Mouse (Mus musculus) frontal cortex, adult (tissue): ENCODE results near the gene Allc.

Experiments
- ATAC-seq: cut with Nextera tagmentation; 2 replicates; pipeline ENCODE4 v1.9.2; 2017; ENCODE audit warnings: mild to moderate bottlenecking, moderate library complexity, mixed read lengths; ENCODE audit not compliant: low TSS enrichment

Gene Allc

DNA sequence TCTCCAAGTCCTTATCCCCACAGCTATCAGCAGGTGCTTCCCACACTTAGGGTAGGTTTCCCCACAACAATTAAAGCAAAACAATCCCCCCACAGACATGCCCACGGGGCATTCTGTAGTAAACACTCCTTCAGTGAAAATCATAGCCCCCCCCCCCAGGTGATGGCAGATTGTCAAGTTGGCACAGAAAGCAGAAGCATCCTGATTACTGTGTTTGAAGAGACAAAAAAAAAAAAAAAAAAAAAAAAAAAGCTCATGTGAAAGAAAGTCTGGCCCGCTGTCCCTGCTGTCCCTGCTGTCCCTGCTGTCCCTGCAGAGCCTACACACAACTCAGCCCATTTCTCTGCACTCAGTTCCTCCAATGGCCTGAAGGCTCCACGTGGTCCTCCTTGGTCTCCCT, 1.7 kb upstream of the Allc start:
- ATAC-seq, result no peak

DNA sequence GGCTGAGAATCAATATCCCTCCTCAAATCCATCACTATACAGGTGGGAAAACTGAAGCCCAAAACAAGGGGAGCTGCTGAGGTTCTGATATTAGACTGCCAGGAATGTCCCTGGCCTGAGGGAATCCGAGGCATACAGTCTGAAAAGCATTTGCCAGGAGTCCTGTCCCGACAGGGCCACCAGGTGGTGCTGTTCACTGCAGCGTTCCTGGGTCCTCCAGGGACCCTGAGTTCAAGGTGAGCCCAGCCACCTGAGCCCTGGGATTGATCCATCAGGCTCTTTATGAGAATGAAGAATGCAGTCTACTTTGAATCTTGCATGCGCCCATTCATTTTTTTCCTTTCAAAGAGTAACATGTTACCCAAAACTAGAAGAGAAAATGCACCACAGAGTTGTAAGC, 3.2 kb downstream of the Allc start:
- ATAC-seq, result no peak

DNA sequence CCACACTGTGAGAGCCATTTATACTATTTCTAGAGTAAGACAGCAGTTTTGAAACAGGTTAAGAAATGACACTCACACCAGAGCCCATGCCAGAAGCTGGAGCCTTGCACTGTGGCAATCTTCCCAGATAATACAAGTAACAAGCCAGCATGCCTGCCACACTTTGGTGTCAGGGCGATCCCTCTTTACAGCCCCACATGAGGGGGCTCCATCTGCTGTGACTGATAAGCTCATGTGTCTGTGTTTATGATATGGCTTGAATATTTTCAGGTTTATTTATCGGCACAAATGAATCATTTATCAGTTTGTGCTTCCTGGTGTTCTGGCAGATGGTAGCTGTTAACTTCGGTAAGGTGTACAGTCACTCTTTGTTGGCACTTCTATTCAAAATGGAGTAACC, 4.2 kb downstream of the Allc start:
- peak; percentile 34; the same call in 1 of the 2 replicates for ATAC-seq

GRCm38 (mm10) chr12:28575366-28576070, 6.8 kb downstream of the Allc start:
- ATAC-seq, result peak; percentile 62; the same call in 1 of the 2 replicates

- ATAC-seq, result no peak
Observed at GRCm38 (mm10) chr12:28572241-28572640, 10.1 kb downstream of the Allc start.

DNA sequence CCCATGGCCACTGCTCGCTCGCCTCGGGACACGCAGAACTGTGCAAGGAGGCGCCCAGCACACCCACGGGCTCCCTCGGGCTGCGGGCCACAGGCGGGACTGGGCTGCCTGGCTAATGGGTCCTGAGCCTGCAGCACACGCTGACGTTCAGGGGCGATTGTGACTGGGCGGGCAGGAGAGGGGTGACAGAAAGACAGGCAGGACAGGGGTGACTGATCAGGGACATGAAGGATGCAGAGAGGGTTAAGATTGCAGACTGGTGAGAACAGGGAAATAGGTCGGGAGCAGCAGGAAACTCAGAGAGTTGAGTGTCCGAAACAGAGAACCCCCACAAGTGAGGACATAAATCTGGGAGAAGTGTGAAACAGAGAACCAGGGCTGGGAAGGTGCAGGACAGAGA, 30.0 kb downstream of the Allc start, which contains the start of gene Dcdc2c:
TSS of gene Dcdc2c (minus strand) at position 101 of the 400 bp plus-strand sequence.
- no peak for ATAC-seq

GRCm38 (mm10) chr12:28551775-28552174, 30.5 kb downstream of the Allc start:
- no peak for ATAC-seq

GRCm38 (mm10) chr12:28548887-28549286, 33.4 kb downstream of the Allc start:
- no peak for ATAC-seq

GRCm38 (mm10) chr12:28514264-28514775, 68.0 kb downstream of the Allc start:
- no peak for ATAC-seq

DNA sequence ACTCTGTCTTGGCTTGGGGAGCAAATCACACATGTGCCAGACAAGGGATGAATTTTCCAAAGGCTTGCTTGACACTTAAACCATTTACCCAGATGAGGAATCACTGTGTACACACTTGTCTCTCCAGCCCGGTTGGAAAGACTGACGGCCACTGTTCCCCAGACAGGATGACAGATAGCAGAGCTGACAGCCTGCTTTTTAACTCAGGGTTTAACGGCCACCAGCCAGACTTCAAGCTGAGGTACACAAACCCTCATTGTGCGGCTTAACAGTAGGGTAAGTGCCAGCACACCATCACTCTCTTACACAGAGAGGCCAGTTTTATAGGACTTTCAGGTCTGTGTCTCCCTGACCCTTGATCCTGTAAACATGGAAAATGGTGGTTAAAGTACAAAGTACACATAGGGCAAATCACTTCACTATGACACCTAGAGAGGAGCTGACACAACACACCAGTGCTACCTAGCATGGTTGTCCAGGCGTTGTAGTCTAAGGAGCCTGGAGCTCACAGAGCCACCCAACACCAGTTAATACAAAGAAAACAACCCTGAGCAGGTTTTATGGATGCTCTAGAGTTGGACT, 72.5 kb downstream of the Allc start:
- no peak for ATAC-seq
